ENCODE assay signal across 8 mouse cellular contexts in the genomic region with DNA sequence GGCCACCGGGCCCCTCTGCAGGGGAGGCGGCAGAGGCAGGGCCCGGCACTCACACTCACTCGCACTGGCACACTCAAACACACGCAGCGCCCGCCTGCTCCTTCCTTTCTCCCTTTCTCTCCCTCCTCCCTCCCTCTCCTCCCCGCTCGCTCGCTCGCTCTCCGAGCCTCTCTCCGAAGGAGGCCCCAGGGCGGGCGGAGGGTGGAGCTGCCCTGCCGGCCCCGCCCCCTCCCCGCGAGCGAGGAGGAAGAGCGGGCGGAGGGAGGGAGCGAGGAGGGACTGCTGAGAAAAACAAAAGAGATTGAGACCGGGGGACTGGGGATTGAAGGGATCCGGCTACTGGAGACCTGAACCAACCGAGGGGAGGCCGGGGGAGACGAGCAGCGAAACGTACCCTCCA. TPM values are rescaled to one million over a fixed set of nuclear protein-coding genes. Genes with fewer than 3 reads are reported as not detected.
DNase-seq lines count a peak whose midpoint lies in the region; ATAC-seq lines count a peak whose summit lies in the region.

No protein-coding gene starts in this region.

- peaks cover 20% of the 10 kb centered on the region for H3K36me3 ChIP-seq in heart, embryonic 14.5 days (ENCODE audit: control insufficient read depth, insufficient read depth, low read length)
- H3K36me3 ChIP-seq in neural tube, embryonic 15.5 days = peaks cover 17% of the 10 kb centered on the region

- H3K9me3 ChIP-seq in heart, embryonic 14.5 days (ENCODE audit: control insufficient read depth, low read length) = no peaks in the 10 kb centered on the region
- H3K9me3 ChIP-seq in neural tube, embryonic 15.5 days (replicated peaks) = no peaks in the 10 kb centered on the region

- DNase-seq in CD8-positive naive resting alpha-beta T cell, adult 2 months (ENCODE audit: low read depth in 2 of 2, low spot score in 2 of 2) = peak; percentile 78 to 84
- DNase-seq in kidney, postnatal 14 days = peak; percentile 94
- DNase-seq in lung, adult 18-20 months = peak; percentile 90 to 92
- DNase-seq in testis, postnatal 14 days (ENCODE audit: low spot score) = peak; percentile 86

- H3K4me1 ChIP-seq in brown adipose tissue, adult 24 weeks (ENCODE audit: control insufficient read depth, insufficient read depth, insufficient read length, low read length) = peaks cover 25% of the 10 kb centered on the region
- H3K4me1 ChIP-seq in heart, embryonic 14.5 days (ENCODE audit: control insufficient read depth in 2 of 2, insufficient read depth in 2 of 2, low read length in 2 of 2) = peaks cover 52 to 69% of the 10 kb centered on the region in 2 experiments
- H3K4me1 ChIP-seq in neural tube, embryonic 15.5 days = peaks cover 80% of the 10 kb centered on the region

- 0% methylated on average over 13 of the region's 30 CpGs for WGBS in heart, embryonic 14.5 days
- WGBS in neural tube, embryonic 15.5 days = 3% methylated on average over 29 of the region's 30 CpGs

- H3K27ac ChIP-seq in brown adipose tissue, adult 24 weeks (replicated peaks; ENCODE audit: low read depth, low read length) = peak overlapping the region; percentile 46
- peak overlapping the region; percentile 95 to 96 for H3K27ac ChIP-seq in heart, embryonic 14.5 days (replicated peaks in 1 of 2; ENCODE audit: control insufficient read depth in 1 of 2, insufficient read depth in 1 of 2, low read depth in 2 of 2, low read length in 2 of 2)
- H3K27ac ChIP-seq in neural tube, embryonic 15.5 days (replicated peaks) = peak overlapping the region; percentile 88

- peak; percentile 85 for ATAC-seq in erythroid progenitor cell, adult 5-6 weeks (replicated peaks; ENCODE audit: low FRiP score, poor library complexity, severe bottlenecking)
- ATAC-seq in heart, embryonic 14.5 days (ENCODE audit: insufficient number of reproducible peaks, insufficient read depth, low FRiP score, low read depth) = peak; percentile 72
- peak; percentile 77 for ATAC-seq in neural tube, embryonic 15.5 days (ENCODE audit: low FRiP score)

- H3K4me2 ChIP-seq in heart, embryonic 14.5 days (ENCODE audit: low read length) = peak overlapping the region; percentile 94
- peak overlapping the region; percentile 92 for H3K4me2 ChIP-seq in neural tube, embryonic 15.5 days

- H3K27me3 ChIP-seq in heart, embryonic 14.5 days (ENCODE audit: control insufficient read depth, insufficient read depth, low read length) = no peaks in the 10 kb centered on the region
- H3K27me3 ChIP-seq in neural tube, embryonic 15.5 days (replicated peaks) = no peaks in the 10 kb centered on the region

- H3K4me3 ChIP-seq in brown adipose tissue, adult 24 weeks (ENCODE audit: insufficient read depth, low read depth, low read length) = peak overlapping the region; percentile 55
- peak overlapping the region; percentile 72 to 91 for H3K4me3 ChIP-seq in heart, embryonic 14.5 days (ENCODE audit: control insufficient read depth in 1 of 2, insufficient read depth in 1 of 2, low read depth in 1 of 2, low read length in 2 of 2)
- H3K4me3 ChIP-seq in neural tube, embryonic 15.5 days (replicated peaks) = peak overlapping the region; percentile 73

- peak overlapping the region; percentile 89 for H3K9ac ChIP-seq in heart, embryonic 14.5 days (ENCODE audit: low read length)
- H3K9ac ChIP-seq in neural tube, embryonic 15.5 days (replicated peaks) = peak overlapping the region; percentile 79

RNA-seq across cellular contexts. Expression of gene Pprc1, which starts 5.2 kb away (rescaled TPM):
- 3.9 and 6.6 TPM in 2 replicates for polyA plus RNA-seq in brown adipose tissue, adult 24 weeks (2012; ENCODE audit: insufficient read depth, insufficient read length, missing spikeins)
- total RNA-seq in erythroid progenitor cell, adult 5-6 weeks (2015; ENCODE audit: low replicate concordance) = 69.2 and 76.8 TPM in 2 replicates
- total RNA-seq in erythroid progenitor cell, adult 5-6 weeks (2017; ENCODE audit: low replicate concordance) = 76.5 and 82.0 TPM in 2 replicates
- 24.6 and 26.4 TPM in 2 replicates for polyA plus RNA-seq in heart, embryonic 14.5 days (2014; fragmentation: Nextera tagmentation; extraction: Ambion mirVana)
- 16.1 and 24.0 TPM in 2 replicates for polyA plus RNA-seq in neural tube, embryonic 15.5 days (2015; fragmentation: Nextera tagmentation; extraction: Ambion mirVana)

RNA-seq across cellular contexts. Expression of gene Ldb1, which starts 5.5 kb away (rescaled TPM):
- polyA plus RNA-seq in brown adipose tissue, adult 24 weeks (2012; ENCODE audit: insufficient read depth, insufficient read length, missing spikeins) = 23.9 and 26.5 TPM in 2 replicates
- 45.3 and 53.3 TPM in 2 replicates for total RNA-seq in erythroid progenitor cell, adult 5-6 weeks (2015; ENCODE audit: low replicate concordance)
- 62.8 and 77.5 TPM in 2 replicates for total RNA-seq in erythroid progenitor cell, adult 5-6 weeks (2017; ENCODE audit: low replicate concordance)
- 58.8 and 66.5 TPM in 2 replicates for polyA plus RNA-seq in heart, embryonic 14.5 days (2014; fragmentation: Nextera tagmentation; extraction: Ambion mirVana)
- polyA plus RNA-seq in neural tube, embryonic 15.5 days (2015; fragmentation: Nextera tagmentation; extraction: Ambion mirVana) = 93.4 and 93.9 TPM in 2 replicates

RNA-seq across cellular contexts. Expression of gene Hps6, which starts 36.2 kb away (rescaled TPM):
- polyA plus RNA-seq in brown adipose tissue, adult 24 weeks (2012; ENCODE audit: insufficient read depth, insufficient read length, missing spikeins) = 1.8 and 2.1 TPM in 2 replicates
- total RNA-seq in erythroid progenitor cell, adult 5-6 weeks (2015; ENCODE audit: low replicate concordance) = not detected in 2 replicates
- 1.2 TPM in 1 of 2 replicates, not detected in the other for total RNA-seq in erythroid progenitor cell, adult 5-6 weeks (2017; ENCODE audit: low replicate concordance)
- polyA plus RNA-seq in heart, embryonic 14.5 days (2014; fragmentation: Nextera tagmentation; extraction: Ambion mirVana) = 3.3 and 4.0 TPM in 2 replicates
- polyA plus RNA-seq in neural tube, embryonic 15.5 days (2015; fragmentation: Nextera tagmentation; extraction: Ambion mirVana) = 5.4 and 7.8 TPM in 2 replicates

RNA-seq across cellular contexts. Expression of gene Nolc1, which starts 36.2 kb away (rescaled TPM):
- polyA plus RNA-seq in brown adipose tissue, adult 24 weeks (2012; ENCODE audit: insufficient read depth, insufficient read length, missing spikeins) = 21.2 and 26.8 TPM in 2 replicates
- 9.6 and 16.2 TPM in 2 replicates for total RNA-seq in erythroid progenitor cell, adult 5-6 weeks (2015; ENCODE audit: low replicate concordance)
- 18.5 and 27.3 TPM in 2 replicates for total RNA-seq in erythroid progenitor cell, adult 5-6 weeks (2017; ENCODE audit: low replicate concordance)
- polyA plus RNA-seq in heart, embryonic 14.5 days (2014; fragmentation: Nextera tagmentation; extraction: Ambion mirVana) = 36.5 and 37.1 TPM in 2 replicates
- 59.4 and 67.9 TPM in 2 replicates for polyA plus RNA-seq in neural tube, embryonic 15.5 days (2015; fragmentation: Nextera tagmentation; extraction: Ambion mirVana)

RNA-seq across cellular contexts. Expression of gene Armh3, which starts 41.2 kb away (rescaled TPM):
- 6.6 and 8.3 TPM in 2 replicates for polyA plus RNA-seq in brown adipose tissue, adult 24 weeks (2012; ENCODE audit: insufficient read depth, insufficient read length, missing spikeins)
- 0.72 and 3.4 TPM in 2 replicates for total RNA-seq in erythroid progenitor cell, adult 5-6 weeks (2015; ENCODE audit: low replicate concordance)
- total RNA-seq in erythroid progenitor cell, adult 5-6 weeks (2017; ENCODE audit: low replicate concordance) = 1.2 and 2.0 TPM in 2 replicates
- polyA plus RNA-seq in heart, embryonic 14.5 days (2014; fragmentation: Nextera tagmentation; extraction: Ambion mirVana) = 13.9 and 14.1 TPM in 2 replicates
- polyA plus RNA-seq in neural tube, embryonic 15.5 days (2015; fragmentation: Nextera tagmentation; extraction: Ambion mirVana) = 20.5 and 21.3 TPM in 2 replicates

Comparison
In these comparisons a context has a peak if more than half of its experiments do, and no peak if none do; other contexts are left out.
1. Peak in every context shown above with its lines: DNase-seq, ATAC-seq, H3K4me3 ChIP-seq and H3K27ac ChIP-seq.